Mouse (Mus musculus) stomach, embryonic 16.5 days (tissue): Measurements from ENCODE around the gene Ccr8. TPM values are rescaled to one million over a fixed set of nuclear protein-coding genes. Genes with fewer than 3 reads are reported as not detected.

Experiments used
- ATAC-seq: fragments of 200-750 bp; cut with Nextera tagmentation; 2 replicates; pipeline ENCODE4 v1.8.0; 2017; ENCODE audit warnings: moderate number of reproducible peaks, moderate TSS enrichment; ENCODE audit not compliant: insufficient read depth, low FRiP score
- H3K27ac ChIP-seq: fragments of 300-500 bp; sonication (generic); 2 replicates; pipeline ENCODE4 v1.5.1; 2014; ENCODE audit warnings: low read length
- H3K27me3 ChIP-seq: fragments of 300-500 bp; sonication (generic); 2 replicates; pipeline ENCODE4 v1.6.1; 2014; ENCODE audit warnings: low read length, control low read depth, mixed read lengths; ENCODE audit not compliant: control insufficient read depth, insufficient read depth
- H3K36me3 ChIP-seq: fragments of 300-500 bp; sonication (generic); 2 replicates; pipeline ENCODE4 v1.6.1; 2014; ENCODE audit warnings: low read length; ENCODE audit not compliant: control insufficient read depth, insufficient read depth
- H3K4me1 ChIP-seq: fragments of 300-500 bp; sonication (generic); 2 replicates; pipeline ENCODE4 v1.6.1; 2014; ENCODE audit warnings: low read length, control low read depth, mixed read lengths; ENCODE audit not compliant: control insufficient read depth, insufficient read depth
- H3K4me2 ChIP-seq: fragments of 300-500 bp; sonication (generic); 2 replicates; pipeline ENCODE4 v1.6.1; 2014; ENCODE audit warnings: low read depth, low read length, mixed read lengths
- H3K4me3 ChIP-seq: fragments of 300-500 bp; sonication (generic); replicated peaks from 2 replicates; pipeline ENCODE4 v1.5.1; 2014; ENCODE audit warnings: mild to moderate bottlenecking, low read length
- H3K9ac ChIP-seq: fragments of 300-500 bp; sonication (generic); 2 replicates; pipeline ENCODE4 v1.6.1; 2014; ENCODE audit warnings: low read length
- H3K9me3 ChIP-seq: fragments of 300-500 bp; sonication (generic); replicated peaks from 2 replicates; pipeline ENCODE4 v1.6.1; 2016; ENCODE audit warnings: low read length, control low read depth; ENCODE audit not compliant: control insufficient read depth
- WGBS: fragments of 180-500 bp; shearing (Covaris S2); extraction: QIAGEN DNeasy Blood & Tissue Kit; methylation state at CpG from one replicate; pipeline ENCODE4 v1.1.7; 2014; 5-methylcytosine and 5-hydroxymethylcytosine counted together
- polyA plus RNA-seq: library from polyadenylated mRNA; unstranded; fragments of >200 nt; fragmentation: Nextera tagmentation; extraction: Ambion mirVana; gene quantifications from 2 replicates; pipeline ENCODE4 v1.2.1, GENCODE M21; 2015

Gene Ccr8
- polyA plus RNA-seq, 1 experiment from 2014 or later = 0.97 TPM

GRCm38 (mm10) chr9:120114789-120115151 is 22.9 kb downstream of the Ccr8 start:
- no peaks in the 10 kb centered on the region for H3K9me3 ChIP-seq
- no peak for ATAC-seq
- H3K27me3 ChIP-seq = no peaks in the 10 kb centered on the region
- H3K4me1 ChIP-seq = peaks cover 28% of the 10 kb centered on the region
- H3K9ac ChIP-seq = no peak overlapping the region
- H3K36me3 ChIP-seq = peaks cover 4% of the 10 kb centered on the region; the same call in 1 of the 2 replicates
- H3K4me2 ChIP-seq = no peak overlapping the region
- H3K4me3 ChIP-seq = no peak overlapping the region
- H3K27ac ChIP-seq = peak overlapping the region; percentile 82; the same call in 1 of the 2 replicates
- WGBS = 83% methylated on average over 2 of the region's 2 CpGs

- Histone ChIP-seq H3K27ac (peak overlapping the region; percentile 82), H3K9ac (0 out of 2 replicates have a peak overlapping the region, but pooled peaks have one; percentile 28)
- ATAC-seq = 0 out of 2 replicates have a peak, but pooled peaks have one; percentile 31
Observed at GRCm38 (mm10) chr9:120115580-120115979, 23.7 kb downstream of the Ccr8 start.

GRCm38 (mm10) chr9:120116184-120116624 is 24.3 kb downstream of the Ccr8 start:
- H3K9ac ChIP-seq = no peak overlapping the region
- H3K4me1 ChIP-seq = peaks cover 24% of the 10 kb centered on the region
- H3K27me3 ChIP-seq = no peaks in the 10 kb centered on the region
- H3K4me2 ChIP-seq = peak overlapping the region; percentile 5; the same call in 1 of the 2 replicates
- peak; percentile 77 for ATAC-seq
- H3K4me3 ChIP-seq = no peak overlapping the region
- peaks cover 4% of the 10 kb centered on the region; the same call in 1 of the 2 replicates for H3K36me3 ChIP-seq
- peak overlapping the region; percentile 82 for H3K27ac ChIP-seq
- WGBS = 63% methylated on average over 8 of the region's 8 CpGs
- no peaks in the 10 kb centered on the region for H3K9me3 ChIP-seq

More at GRCm38 (mm10) chr9:120115580-120115979, 23.7 kb downstream of the Ccr8 start:
- H3K36me3 ChIP-seq = peaks cover 4% of the 10 kb centered on the region; the same call in 1 of the 2 replicates
- peak overlapping the region; percentile 5; the same call in 1 of the 2 replicates for H3K4me2 ChIP-seq
- no peaks in the 10 kb centered on the region for H3K27me3 ChIP-seq
- H3K4me1 ChIP-seq = peaks cover 28% of the 10 kb centered on the region
- no peak overlapping the region for H3K4me3 ChIP-seq
- WGBS = 75% methylated on average over 5 of the region's 5 CpGs
- no peaks in the 10 kb centered on the region for H3K9me3 ChIP-seq

- WGBS = 86% methylated on average over 4 of the region's 4 CpGs
- Histone ChIP-seq H3K27me3 (no peaks in the 10 kb centered on the region), H3K36me3 (peaks cover 4% of the 10 kb centered on the region; the same call in 1 of the 2 replicates), H3K4me1 (peaks cover 23% of the 10 kb centered on the region), H3K4me2 (no peak overlapping the region), H3K4me3 (no peak overlapping the region), H3K9ac (no peak overlapping the region), H3K9me3 (no peaks in the 10 kb centered on the region), H3K27ac (no peak overlapping the region)
- no peak for ATAC-seq
Observed at GRCm38 (mm10) chr9:120118212-120118611, 26.3 kb downstream of the Ccr8 start.

- WGBS = 91% methylated on average over 7 of the region's 7 CpGs
- ATAC-seq = no peak
- no peak overlapping the region for H3K9ac ChIP-seq
- H3K36me3 ChIP-seq = peaks cover 4% of the 10 kb centered on the region; the same call in 1 of the 2 replicates
- no peak overlapping the region for H3K27ac ChIP-seq
- no peaks in the 10 kb centered on the region for H3K9me3 ChIP-seq
- no peaks in the 10 kb centered on the region for H3K27me3 ChIP-seq
- no peak overlapping the region for H3K4me3 ChIP-seq
- peaks cover 7% of the 10 kb centered on the region for H3K4me1 ChIP-seq
- no peak overlapping the region for H3K4me2 ChIP-seq
Observed at GRCm38 (mm10) chr9:120120503-120120902, 28.6 kb downstream of the Ccr8 start.

- Histone ChIP-seq H3K27ac (peak overlapping the region; percentile 88), H3K9me3 (no peaks in the 10 kb centered on the region), H3K4me2 (peak overlapping the region; percentile 68), H3K9ac (peak overlapping the region; percentile 74), H3K4me1 (peaks cover 15% of the 10 kb centered on the region), H3K36me3 (peaks cover 19% of the 10 kb centered on the region), H3K4me3 (peak overlapping the region; percentile 74), H3K27me3 (no peaks in the 10 kb centered on the region)
- no peak for ATAC-seq
- 46% methylated on average over 11 of the region's 11 CpGs for WGBS
Observed at GRCm38 (mm10) chr9:120126868-120127267, 35.0 kb downstream of the Ccr8 start.

GRCm38 (mm10) chr9:120127538-120128251 is 35.8 kb downstream of the Ccr8 start, which contains the start of gene Rpsa:
Gene Rpsa, plus strand, starts transcription at chr9:120127689.
- ATAC-seq = peak; percentile 98
- Histone ChIP-seq H3K9ac (peak within 1 kb of the TSS; percentile 93), H3K9me3 (no peaks in the 10 kb centered on the region), H3K27ac (peak within 1 kb of the TSS; percentile 88), H3K27me3 (no peaks in the 10 kb centered on the region), H3K4me3 (peak within 1 kb of the TSS; percentile 74), H3K4me1 (peaks cover 15% of the 10 kb centered on the region), H3K4me2 (peak within 1 kb of the TSS; percentile 95), H3K36me3 (peaks cover 23% of the 10 kb centered on the region)
- WGBS = 0% methylated on average over 71 of the region's 72 CpGs

GRCm38 (mm10) chr9:120129276-120129675 is 37.4 kb downstream of the Ccr8 start:
- peaks cover 15% of the 10 kb centered on the region for H3K4me1 ChIP-seq
- H3K27ac ChIP-seq = peak overlapping the region; percentile 61; the same call in 1 of the 2 replicates
- no peak for ATAC-seq
- peak overlapping the region; percentile 95 for H3K4me2 ChIP-seq
- H3K27me3 ChIP-seq = no peaks in the 10 kb centered on the region
- peaks cover 23% of the 10 kb centered on the region for H3K36me3 ChIP-seq
- no peaks in the 10 kb centered on the region for H3K9me3 ChIP-seq
- H3K4me3 ChIP-seq = peak overlapping the region; percentile 74
- peak overlapping the region; percentile 93 for H3K9ac ChIP-seq
- WGBS = 55% methylated on average over 10 of the region's 10 CpGs

GRCm38 (mm10) chr9:120131784-120132288 is 39.9 kb downstream of the Ccr8 start:
- peaks cover 13% of the 10 kb centered on the region for H3K4me1 ChIP-seq
- H3K36me3 ChIP-seq = peaks cover 23% of the 10 kb centered on the region
- ATAC-seq = no peak
- no peak overlapping the region for H3K27ac ChIP-seq
- H3K4me2 ChIP-seq = no peak overlapping the region
- no peak overlapping the region for H3K4me3 ChIP-seq
- no peaks in the 10 kb centered on the region for H3K27me3 ChIP-seq
- WGBS = 87% methylated on average over 3 of the region's 3 CpGs
- no peak overlapping the region for H3K9ac ChIP-seq
- H3K9me3 ChIP-seq = no peaks in the 10 kb centered on the region
